Mouse (Mus musculus) hindbrain, embryonic 12.5 days (tissue): ENCODE measurements at regions not wholly inside any gene's neighbourhood (a gene's known extent, or its start where the extent isn't known, plus 50 kb on each side); places are given as distances from the start of the nearest gene placed in this dataset.

Experiments used
- ATAC-seq: fragments of 200-750 bp; cut with Nextera tagmentation; 2 replicates; pipeline ENCODE4 v1.8.0; 2017; ENCODE audit warnings: moderate TSS enrichment; ENCODE audit not compliant: low FRiP score
- H3K27ac ChIP-seq: fragments of 300-500 bp; sonication (generic); 2 replicates; pipeline ENCODE4 v1.5.1; 2016; ENCODE audit warnings: mild to moderate bottlenecking
- H3K27me3 ChIP-seq: fragments of 300-500 bp; sonication (generic); 2 replicates; pipeline ENCODE4 v1.6.1; 2016; ENCODE audit warnings: mild to moderate bottlenecking
- H3K36me3 ChIP-seq: fragments of 300-500 bp; sonication (generic); 2 replicates; pipeline ENCODE4 v1.6.1; 2016; ENCODE audit warnings: mild to moderate bottlenecking
- H3K4me1 ChIP-seq: fragments of 300-500 bp; sonication (generic); 2 replicates; pipeline ENCODE4 v1.6.1; 2016
- H3K4me2 ChIP-seq: fragments of 300-500 bp; sonication (generic); replicated peaks from 2 replicates; pipeline ENCODE4 v1.6.1; 2016; ENCODE audit warnings: mild to moderate bottlenecking
- H3K4me3 ChIP-seq: fragments of 300-500 bp; sonication (generic); 2 replicates; pipeline ENCODE4 v1.5.1; 2016; ENCODE audit warnings: mild to moderate bottlenecking
- H3K9ac ChIP-seq: fragments of 300-500 bp; sonication (generic); 2 replicates; pipeline ENCODE4 v1.6.1; 2016; ENCODE audit warnings: mild to moderate bottlenecking, moderate library complexity
- H3K9me3 ChIP-seq: fragments of 300-500 bp; sonication (generic); replicated peaks from 2 replicates; pipeline ENCODE4 v1.6.1; 2016; ENCODE audit warnings: mild to moderate bottlenecking
- WGBS: fragments of 180-500 bp; shearing (Covaris S2); methylation state at CpG from one replicate; pipeline ENCODE4 v1.1.7; 2016; 5-methylcytosine and 5-hydroxymethylcytosine counted together

- 24% methylated on average over 6 of the region's 6 CpGs for WGBS
- H3K27me3 ChIP-seq: no peaks in the 10 kb centered on the region
Measured at GRCm38 (mm10) chr16:7831142-7831541, 593.8 kb downstream of the Tmem114 start.

GRCm38 (mm10) chr16:7829939-7830650 is 594.8 kb downstream of the Tmem114 start:
- no peak for ATAC-seq
- Histone ChIP-seq H3K4me3 (no peak overlapping the region), H3K4me1 (peaks cover 8% of the 10 kb centered on the region), H3K36me3 (no peaks in the 10 kb centered on the region), H3K4me2 (no peak overlapping the region), H3K9ac (no peak overlapping the region), H3K27me3 (no peaks in the 10 kb centered on the region), H3K9me3 (no peaks in the 10 kb centered on the region), H3K27ac (no peak overlapping the region)
- WGBS: 85% methylated on average over 9 of the region's 9 CpGs

More at GRCm38 (mm10) chr16:7831142-7831541, 593.8 kb downstream of the Tmem114 start:
- ATAC-seq: peak; percentile 26; the same call in 1 of the 2 replicates
- Histone ChIP-seq H3K4me1 (peaks cover 8% of the 10 kb centered on the region), H3K27ac (no peak overlapping the region), H3K4me2 (no peak overlapping the region), H3K36me3 (no peaks in the 10 kb centered on the region), H3K9ac (no peak overlapping the region), H3K4me3 (no peak overlapping the region), H3K9me3 (no peaks in the 10 kb centered on the region)

GRCm38 (mm10) chr16:7801161-7801560 is 623.8 kb downstream of the Tmem114 start:
- no peak for ATAC-seq

GRCm38 (mm10) chr16:7797176-7797786 is 627.7 kb downstream of the Tmem114 start:
- Histone ChIP-seq H3K4me3 (no peak overlapping the region), H3K4me2 (no peak overlapping the region), H3K27ac (no peak overlapping the region), H3K9ac (no peak overlapping the region), H3K9me3 (no peaks in the 10 kb centered on the region), H3K4me1 (peaks cover 11% of the 10 kb centered on the region), H3K27me3 (no peaks in the 10 kb centered on the region), H3K36me3 (no peaks in the 10 kb centered on the region)
- peak; percentile 67; the same call in 1 of the 2 replicates for ATAC-seq
- 47% methylated on average over 8 of the region's 8 CpGs for WGBS

More at GRCm38 (mm10) chr16:7801161-7801560, 623.8 kb downstream of the Tmem114 start:
- WGBS: 86% methylated on average over 2 of the region's 2 CpGs
- 0 out of 2 replicates have a peak, but pooled peaks cover 4% of the 10 kb centered on the region for H3K9me3 ChIP-seq
- H3K4me1 ChIP-seq: peaks cover 11% of the 10 kb centered on the region
- H3K9ac ChIP-seq: no peak overlapping the region
- H3K27me3 ChIP-seq: no peaks in the 10 kb centered on the region
- H3K4me3 ChIP-seq: no peak overlapping the region
- no peak overlapping the region for H3K4me2 ChIP-seq
- no peaks in the 10 kb centered on the region for H3K36me3 ChIP-seq
- no peak overlapping the region for H3K27ac ChIP-seq

GRCm38 (mm10) chr16:7795561-7795960 is 629.4 kb downstream of the Tmem114 start:
- WGBS: 40% methylated on average over 3 of the region's 3 CpGs
- Histone ChIP-seq H3K27ac (no peak overlapping the region), H3K36me3 (no peaks in the 10 kb centered on the region), H3K4me2 (no peak overlapping the region), H3K27me3 (no peaks in the 10 kb centered on the region), H3K9ac (no peak overlapping the region), H3K4me1 (peaks cover 11% of the 10 kb centered on the region), H3K9me3 (no peaks in the 10 kb centered on the region), H3K4me3 (no peak overlapping the region)
- ATAC-seq: no peak

- Histone ChIP-seq H3K4me2 (no peak overlapping the region), H3K4me1 (peaks cover 4% of the 10 kb centered on the region), H3K9me3 (0 out of 2 replicates have a peak, but pooled peaks cover 4% of the 10 kb centered on the region), H3K36me3 (no peaks in the 10 kb centered on the region), H3K9ac (no peak overlapping the region), H3K27ac (no peak overlapping the region), H3K4me3 (no peak overlapping the region), H3K27me3 (no peaks in the 10 kb centered on the region)
- 87% methylated on average over 3 of the region's 3 CpGs for WGBS
- ATAC-seq: no peak
Measured at GRCm38 (mm10) chr16:7792521-7792920, 632.4 kb downstream of the Tmem114 start.

- Histone ChIP-seq H3K4me2 (no peak overlapping the region), H3K9ac (no peak overlapping the region), H3K36me3 (no peaks in the 10 kb centered on the region), H3K4me3 (no peak overlapping the region), H3K9me3 (0 out of 2 replicates have a peak, but pooled peaks cover 4% of the 10 kb centered on the region), H3K4me1 (no peaks in the 10 kb centered on the region; the same call in 1 of the 2 replicates), H3K27me3 (no peaks in the 10 kb centered on the region), H3K27ac (no peak overlapping the region)
- 58% methylated on average over 4 of the region's 4 CpGs for WGBS
- ATAC-seq: peak; percentile 79; the same call in 1 of the 2 replicates
Measured at GRCm38 (mm10) chr16:7790260-7790659, 634.7 kb downstream of the Tmem114 start.

- Histone ChIP-seq H3K4me3 (no peak overlapping the region), H3K9me3 (0 out of 2 replicates have a peak, but pooled peaks cover 4% of the 10 kb centered on the region), H3K9ac (no peak overlapping the region), H3K27ac (no peak overlapping the region), H3K36me3 (no peaks in the 10 kb centered on the region), H3K27me3 (no peaks in the 10 kb centered on the region), H3K4me2 (no peak overlapping the region), H3K4me1 (no peaks in the 10 kb centered on the region; the same call in 1 of the 2 replicates)
- 57% methylated on average over 2 of the region's 2 CpGs for WGBS
- ATAC-seq: peak; percentile 38; the same call in 1 of the 2 replicates
Measured at GRCm38 (mm10) chr16:7788209-7788608, 636.7 kb downstream of the Tmem114 start.

- Histone ChIP-seq H3K36me3 (no peaks in the 10 kb centered on the region), H3K4me2 (no peak overlapping the region), H3K27ac (no peak overlapping the region), H3K4me3 (no peak overlapping the region), H3K9me3 (no peaks in the 10 kb centered on the region), H3K4me1 (no peaks in the 10 kb centered on the region), H3K27me3 (no peaks in the 10 kb centered on the region), H3K9ac (no peak overlapping the region)
- 86% methylated on average over 2 of the region's 2 CpGs for WGBS
- no peak for ATAC-seq
Measured at GRCm38 (mm10) chr16:7781506-7781905, 643.4 kb downstream of the Tmem114 start.

GRCm38 (mm10) chr16:7775635-7776034 is 649.3 kb downstream of the Tmem114 start:
- Histone ChIP-seq H3K4me3 (no peak overlapping the region), H3K4me2 (no peak overlapping the region), H3K36me3 (no peaks in the 10 kb centered on the region), H3K9me3 (no peaks in the 10 kb centered on the region), H3K27ac (no peak overlapping the region), H3K4me1 (no peaks in the 10 kb centered on the region), H3K9ac (no peak overlapping the region), H3K27me3 (no peaks in the 10 kb centered on the region)
- WGBS: 82% methylated on average over 3 of the region's 3 CpGs
- no peak for ATAC-seq

GRCm38 (mm10) chr16:7768433-7768832 is 656.5 kb downstream of the Tmem114 start:
- H3K9ac ChIP-seq: no peak overlapping the region
- H3K4me2 ChIP-seq: no peak overlapping the region
- H3K27me3 ChIP-seq: no peaks in the 10 kb centered on the region
- H3K27ac ChIP-seq: no peak overlapping the region
- no peak for ATAC-seq
- H3K4me1 ChIP-seq: peaks cover 8% of the 10 kb centered on the region
- H3K9me3 ChIP-seq: no peaks in the 10 kb centered on the region
- no peaks in the 10 kb centered on the region for H3K36me3 ChIP-seq
- WGBS: 50% methylated on average over 1 of the region's 1 CpGs
- no peak overlapping the region for H3K4me3 ChIP-seq

GRCm38 (mm10) chr16:7767691-7768090 is 657.2 kb downstream of the Tmem114 start:
- no peaks in the 10 kb centered on the region for H3K27me3 ChIP-seq
- 91% methylated on average over 4 of the region's 4 CpGs for WGBS
- peaks cover 8% of the 10 kb centered on the region for H3K4me1 ChIP-seq
- no peak overlapping the region for H3K4me3 ChIP-seq
- H3K9me3 ChIP-seq: no peaks in the 10 kb centered on the region
- no peak overlapping the region for H3K27ac ChIP-seq
- no peak overlapping the region for H3K9ac ChIP-seq
- H3K36me3 ChIP-seq: no peaks in the 10 kb centered on the region
- no peak for ATAC-seq
- H3K4me2 ChIP-seq: no peak overlapping the region
